Mouse (Mus musculus) liver, embryonic 14.5 days (tissue): ENCODE measurements at regions not wholly inside any gene's neighbourhood (a gene's known extent, or its start where the extent isn't known, plus 50 kb on each side); places are given as distances from the start of the nearest gene placed in this dataset.
A peak's percentile ranks its signal among the peaks of the same experiment; 100 is the strongest.

Experiments used
- CTCF ChIP-seq: IDR thresholded peaks from 2 replicates; pipeline ENCODE4 v1.5.1; 2016; ENCODE audit warnings: antibody characterized with exemption, low read depth, control low read depth
- EP300 ChIP-seq: IDR thresholded peaks from 2 replicates; pipeline ENCODE4 v1.6.1; 2016; ENCODE audit warnings: antibody characterized with exemption, low read depth

DNA sequence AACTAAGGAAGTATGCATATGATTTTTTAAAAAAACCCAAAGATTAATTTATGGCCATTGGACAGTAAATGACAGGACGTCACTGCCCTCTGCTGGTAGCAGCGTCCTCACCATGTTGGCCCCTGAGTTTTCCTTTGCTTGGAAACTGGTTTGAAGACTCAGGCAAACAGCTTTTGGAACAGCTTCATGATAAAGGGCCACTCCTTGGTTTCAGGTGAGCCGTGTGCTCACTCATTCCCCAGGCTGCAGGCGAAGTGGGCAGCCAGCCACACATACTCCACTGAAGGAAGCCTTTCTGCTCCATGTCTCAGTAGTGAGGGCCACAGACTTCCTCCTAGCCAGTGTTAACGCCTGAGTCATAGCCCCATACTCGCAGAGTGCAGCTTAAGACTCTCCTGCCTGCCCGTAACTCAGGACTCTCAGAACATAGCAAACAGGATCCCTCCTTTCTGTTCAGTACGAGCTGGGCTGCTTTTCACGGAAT lies 87.2 kb upstream of the Parp11 start:
- TF ChIP-seq CTCF (peak; percentile 88), EP300 (no peak)
